Mouse (Mus musculus) embryonic facial prominence, embryonic 15.5 days (tissue): ENCODE data around the gene Dus2. TPM values are rescaled to one million over a fixed set of nuclear protein-coding genes. Genes with fewer than 3 reads are reported as not detected.

ENCODE experiments used
- ATAC-seq: fragments of 200-750 bp; cut with Nextera tagmentation; 2 replicates; pipeline ENCODE4 v1.8.0; 2017; ENCODE audit warnings: low read depth, moderate TSS enrichment; ENCODE audit not compliant: insufficient number of reproducible peaks, low FRiP score, low TSS enrichment
- H3K27ac ChIP-seq: fragments of 300-500 bp; sonication (generic); replicated peaks from 2 replicates; pipeline ENCODE4 v1.5.1; 2015; ENCODE audit warnings: mild to moderate bottlenecking, inconsistent platforms
- H3K27me3 ChIP-seq: fragments of 300-500 bp; sonication (generic); 2 replicates; pipeline ENCODE4 v1.6.1; 2015; ENCODE audit warnings: inconsistent platforms
- H3K36me3 ChIP-seq: fragments of 300-500 bp; sonication (generic); 2 replicates; pipeline ENCODE4 v1.6.1; 2015; ENCODE audit warnings: mild to moderate bottlenecking, inconsistent platforms
- H3K4me1 ChIP-seq: fragments of 300-500 bp; sonication (generic); 2 replicates; pipeline ENCODE4 v1.6.1; 2015; ENCODE audit warnings: inconsistent platforms
- H3K4me2 ChIP-seq: fragments of 300-500 bp; sonication (generic); replicated peaks from 2 replicates; pipeline ENCODE4 v1.6.1; 2015; ENCODE audit warnings: mild to moderate bottlenecking, inconsistent platforms
- H3K4me3 ChIP-seq: fragments of 300-500 bp; sonication (generic); replicated peaks from 2 replicates; pipeline ENCODE4 v1.5.1; 2015; ENCODE audit warnings: mild to moderate bottlenecking, inconsistent platforms
- H3K9ac ChIP-seq: fragments of 300-500 bp; sonication (generic); 2 replicates; pipeline ENCODE4 v1.6.1; 2015; ENCODE audit warnings: inconsistent platforms
- H3K9me3 ChIP-seq: fragments of 300-500 bp; sonication (generic); replicated peaks from 2 replicates; pipeline ENCODE4 v1.6.1; 2016; ENCODE audit warnings: inconsistent platforms
- WGBS: fragments of 180-500 bp; shearing (Covaris S2); methylation state at CpG from one replicate; pipeline ENCODE4 v1.1.7; 2015; 5-methylcytosine and 5-hydroxymethylcytosine counted together
- polyA plus RNA-seq: library from polyadenylated mRNA; unstranded; fragments of >200 nt; fragmentation: Nextera tagmentation; extraction: Ambion mirVana; gene quantifications from 2 replicates; pipeline ENCODE4 v1.2.1, GENCODE M21; 2015

Dus2 gene
- polyA plus RNA-seq, 1 experiment from 2014 or later, result 26.0 TPM

GRCm38 (mm10) chr8:106046872-106047559 is 55.9 kb downstream of the Dus2 start:
- H3K4me3 ChIP-seq, result no peak overlapping the region
- no peak overlapping the region for H3K4me2 ChIP-seq
- H3K27ac ChIP-seq, result no peak overlapping the region
- 88% methylated on average over 11 of the region's 11 CpGs for WGBS
- no peaks in the 10 kb centered on the region for H3K9me3 ChIP-seq
- H3K9ac ChIP-seq, result no peak overlapping the region
- peaks cover 26% of the 10 kb centered on the region for H3K36me3 ChIP-seq
- no peaks in the 10 kb centered on the region for H3K27me3 ChIP-seq
- no peak for ATAC-seq
- H3K4me1 ChIP-seq, result no peaks in the 10 kb centered on the region

- Histone ChIP-seq H3K36me3 (peaks cover 35% of the 10 kb centered on the region), H3K27me3 (no peaks in the 10 kb centered on the region), H3K9me3 (no peaks in the 10 kb centered on the region), H3K27ac (no peak overlapping the region), H3K9ac (no peak overlapping the region), H3K4me2 (no peak overlapping the region), H3K4me1 (no peaks in the 10 kb centered on the region), H3K4me3 (no peak overlapping the region)
- no peak for ATAC-seq
- 83% methylated on average over 5 of the region's 5 CpGs for whole genome bisulfite sequencing
Measured at GRCm38 (mm10) chr8:106047854-106048630, 56.9 kb downstream of the Dus2 start.

GRCm38 (mm10) chr8:106049840-106050239 is 58.7 kb downstream of the Dus2 start:
- no peak for ATAC-seq
- Histone ChIP-seq H3K9ac (no peak overlapping the region), H3K4me1 (no peaks in the 10 kb centered on the region), H3K4me3 (no peak overlapping the region), H3K27me3 (no peaks in the 10 kb centered on the region), H3K36me3 (peaks cover 45% of the 10 kb centered on the region), H3K4me2 (no peak overlapping the region), H3K27ac (no peak overlapping the region), H3K9me3 (no peaks in the 10 kb centered on the region)
- WGBS, result 84% methylated on average over 6 of the region's 6 CpGs

GRCm38 (mm10) chr8:106051068-106051467 is 59.9 kb downstream of the Dus2 start:
- Histone ChIP-seq H3K4me1 (no peaks in the 10 kb centered on the region), H3K9ac (no peak overlapping the region), H3K4me2 (no peak overlapping the region), H3K27me3 (no peaks in the 10 kb centered on the region), H3K9me3 (no peaks in the 10 kb centered on the region), H3K4me3 (no peak overlapping the region), H3K36me3 (peaks cover 41% of the 10 kb centered on the region), H3K27ac (no peak overlapping the region)
- ATAC-seq, result no peak
- WGBS, result 87% methylated on average over 3 of the region's 3 CpGs

GRCm38 (mm10) chr8:106052510-106053089 is 61.5 kb downstream of the Dus2 start:
- Histone ChIP-seq H3K4me1 (no peaks in the 10 kb centered on the region), H3K9ac (no peak overlapping the region), H3K4me3 (no peak overlapping the region), H3K36me3 (peaks cover 37% of the 10 kb centered on the region), H3K27me3 (no peaks in the 10 kb centered on the region), H3K27ac (no peak overlapping the region), H3K4me2 (no peak overlapping the region), H3K9me3 (no peaks in the 10 kb centered on the region)
- 85% methylated on average over 9 of the region's 9 CpGs for WGBS
- no peak for ATAC-seq

GRCm38 (mm10) chr8:106054190-106054811 is 63.2 kb downstream of the Dus2 start:
- H3K27me3 ChIP-seq, result no peaks in the 10 kb centered on the region
- H3K4me1 ChIP-seq, result peaks cover 10% of the 10 kb centered on the region
- H3K9ac ChIP-seq, result no peak overlapping the region
- no peak overlapping the region for H3K4me3 ChIP-seq
- peaks cover 34% of the 10 kb centered on the region for H3K36me3 ChIP-seq
- H3K27ac ChIP-seq, result no peak overlapping the region
- ATAC-seq, result no peak
- no peaks in the 10 kb centered on the region for H3K9me3 ChIP-seq
- WGBS, result 69% methylated on average over 6 of the region's 6 CpGs
- H3K4me2 ChIP-seq, result no peak overlapping the region

GRCm38 (mm10) chr8:106055038-106055437 is 63.9 kb downstream of the Dus2 start:
- Histone ChIP-seq H3K9ac (no peak overlapping the region), H3K4me2 (no peak overlapping the region), H3K4me3 (no peak overlapping the region), H3K9me3 (no peaks in the 10 kb centered on the region), H3K27me3 (no peaks in the 10 kb centered on the region), H3K36me3 (peaks cover 34% of the 10 kb centered on the region), H3K4me1 (peaks cover 10% of the 10 kb centered on the region), H3K27ac (no peak overlapping the region)
- ATAC-seq, result no peak
- WGBS, result 56% methylated on average over 3 of the region's 3 CpGs

GRCm38 (mm10) chr8:106056455-106056982 is 65.4 kb downstream of the Dus2 start:
- Histone ChIP-seq H3K4me3 (no peak overlapping the region), H3K4me2 (no peak overlapping the region), H3K36me3 (peaks cover 25% of the 10 kb centered on the region), H3K9ac (no peak overlapping the region), H3K9me3 (no peaks in the 10 kb centered on the region), H3K27me3 (no peaks in the 10 kb centered on the region), H3K27ac (no peak overlapping the region), H3K4me1 (peaks cover 17% of the 10 kb centered on the region)
- no peak for ATAC-seq
- WGBS, result 85% methylated on average over 4 of the region's 4 CpGs

GRCm38 (mm10) chr8:106058731-106059612 is 67.8 kb downstream of the Dus2 start, which contains the start of gene Nfatc3:
TSS of gene Nfatc3 (plus strand) at chr8:106058840.
- ATAC-seq, result peak; percentile 99
- no peaks in the 10 kb centered on the region for H3K27me3 ChIP-seq
- H3K4me2 ChIP-seq, result peak within 1 kb of the TSS; percentile 71
- peak within 1 kb of the TSS; percentile 88 for H3K4me3 ChIP-seq
- peaks cover 2% of the 10 kb centered on the region; the same call in 1 of the 2 replicates for H3K36me3 ChIP-seq
- peaks cover 22% of the 10 kb centered on the region for H3K4me1 ChIP-seq
- peak within 1 kb of the TSS; percentile 81 for H3K9ac ChIP-seq
- WGBS, result under 1% methylated on average over 52 of the region's 52 CpGs
- H3K27ac ChIP-seq, result peak within 1 kb of the TSS; percentile 98
- H3K9me3 ChIP-seq, result no peaks in the 10 kb centered on the region

GRCm38 (mm10) chr8:106059613-106060371 is 68.7 kb downstream of the Dus2 start:
- under 1% methylated on average over 82 of the region's 83 CpGs for WGBS
- Histone ChIP-seq H3K27me3 (no peaks in the 10 kb centered on the region), H3K4me3 (peak overlapping the region; percentile 88), H3K36me3 (no peaks in the 10 kb centered on the region), H3K9me3 (no peaks in the 10 kb centered on the region), H3K27ac (peak overlapping the region; percentile 98), H3K9ac (peak overlapping the region; percentile 81), H3K4me1 (peaks cover 22% of the 10 kb centered on the region), H3K4me2 (peak overlapping the region; percentile 71)
- ATAC-seq, result peak; percentile 77
